11 mouse cellular contexts compared by ENCODE assay signal in the genomic region with DNA sequence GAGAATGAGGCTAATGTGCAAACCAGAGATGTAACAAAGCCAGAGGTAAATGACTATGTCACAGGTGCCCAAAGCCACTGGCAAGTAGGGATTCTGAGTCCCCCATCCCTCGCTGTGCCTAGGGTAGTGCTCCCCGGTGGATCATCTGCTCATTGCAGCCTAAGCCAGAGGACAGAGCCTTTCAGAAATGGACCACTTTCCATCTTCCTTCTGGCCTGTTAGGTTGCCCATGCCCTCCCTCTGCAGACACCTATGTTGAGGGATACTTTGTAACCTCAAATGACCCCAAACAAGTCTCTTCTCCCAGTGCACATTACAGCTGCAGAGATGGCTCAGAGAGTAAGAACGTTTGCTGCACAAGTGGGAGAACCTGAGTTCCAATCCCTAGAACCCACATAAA.
DNase-seq lines count a peak whose midpoint lies in the region; ATAC-seq and TF ChIP-seq lines count a peak whose summit lies in the region.
"Had no signal": no experiment of that assay in that cellular context is flagged by ENCODE, and none has a peak within 500 bp of the region (broad histone marks: within the 10 kb centered on the region; RNA-seq: fewer than 3 reads in every experiment).

No protein-coding gene starts in this region.

- no peaks in the 10 kb centered on the region for H3K9me3 ChIP-seq in kidney, embryonic 15.5 days (replicated peaks)
- H3K9me3 ChIP-seq in heart, embryonic 16.5 days (replicated peaks; ENCODE audit: control insufficient read depth, low read length), result no peaks in the 10 kb centered on the region
- H3K9me3 ChIP-seq in lung, postnatal 0 days (ENCODE audit: low read length), result no peaks in the 10 kb centered on the region
- H3K9me3 ChIP-seq in midbrain, postnatal 0 days (ENCODE audit: low read length), result no peaks in the 10 kb centered on the region

- no peak for ATAC-seq in kidney, embryonic 15.5 days (replicated peaks; ENCODE audit: low FRiP score)
- ATAC-seq in heart, embryonic 16.5 days (replicated peaks; ENCODE audit: extremely low read depth, insufficient read depth, low FRiP score), result no peak
- ATAC-seq in lung, postnatal 0 days, result no peak
- ATAC-seq in midbrain, postnatal 0 days (ENCODE audit: low FRiP score), result no peak
- ATAC-seq: forebrain, embryonic 14.5 days had no signal

- H3K4me1 ChIP-seq in kidney, embryonic 15.5 days, result peaks cover 50% of the 10 kb centered on the region
- H3K4me1 ChIP-seq in bone marrow, adult 2 months (ENCODE audit: control insufficient read depth, insufficient read depth, low read length), result peaks cover 1% of the 10 kb centered on the region; the same call in 1 of the 2 replicates
- peaks cover 20% of the 10 kb centered on the region for H3K4me1 ChIP-seq in heart, embryonic 16.5 days (ENCODE audit: control insufficient read depth, insufficient read depth, low read length)
- H3K4me1 ChIP-seq in lung, postnatal 0 days (ENCODE audit: insufficient read depth, low read depth, low read length), result peaks cover 23% of the 10 kb centered on the region; the same call in 1 of the 2 replicates
- no peaks in the 10 kb centered on the region for H3K4me1 ChIP-seq in midbrain, postnatal 0 days (ENCODE audit: insufficient read depth, low read length)

- no peaks in the 10 kb centered on the region for H3K36me3 ChIP-seq in kidney, embryonic 15.5 days
- H3K36me3 ChIP-seq in heart, embryonic 16.5 days (ENCODE audit: control insufficient read depth, insufficient read depth), result no peaks in the 10 kb centered on the region
- H3K36me3 ChIP-seq in lung, postnatal 0 days (ENCODE audit: insufficient read depth, low read length), result no peaks in the 10 kb centered on the region
- H3K36me3 ChIP-seq in midbrain, postnatal 0 days (ENCODE audit: insufficient read depth, low read length), result no peaks in the 10 kb centered on the region

- peak overlapping the region; percentile 81 for H3K27ac ChIP-seq in kidney, embryonic 15.5 days
- peak overlapping the region; percentile 14; the same call in 1 of the 2 replicates for H3K27ac ChIP-seq in bone marrow, adult 2 months (ENCODE audit: control insufficient read depth, insufficient read depth, low read depth, low read length, poor library complexity)
- peak overlapping the region; percentile 79 for H3K27ac ChIP-seq in heart, embryonic 16.5 days (ENCODE audit: low read length)
- peak overlapping the region; percentile 68 for H3K27ac ChIP-seq in lung, postnatal 0 days (ENCODE audit: low read length)
- no peak overlapping the region for H3K27ac ChIP-seq in midbrain, postnatal 0 days (ENCODE audit: low read depth, low read length)

- no peak for TF ChIP-seq EP300 in lung, postnatal 0 days (IDR thresholded peaks at IDR 0.05)

- DNase-seq in kidney, postnatal 25 days, result no peak
- no peak for DNase-seq in lung, postnatal 0 days (ENCODE audit: low spot score)
- DNase-seq in spleen, postnatal 36 days (ENCODE audit: low spot score in 2 of 2), result no peak
- no peak for DNase-seq in cerebellum, adult 9-11 months
- DNase-seq in midbrain, postnatal 0 days (ENCODE audit: low spot score), result no peak
- DNase-seq: cerebellum, postnatal 25 days; midbrain, embryonic 14.5 days had no signal

- no peak overlapping the region for H3K9ac ChIP-seq in kidney, embryonic 15.5 days
- no peak overlapping the region for H3K9ac ChIP-seq in heart, embryonic 16.5 days (ENCODE audit: low read length)
- no peak overlapping the region for H3K9ac ChIP-seq in lung, postnatal 0 days (replicated peaks; ENCODE audit: low read depth)
- no peak overlapping the region for H3K9ac ChIP-seq in midbrain, postnatal 0 days (replicated peaks; ENCODE audit: low read length, poor library complexity, severe bottlenecking)

- no peaks in the 10 kb centered on the region for H3K27me3 ChIP-seq in kidney, embryonic 15.5 days
- no peaks in the 10 kb centered on the region for H3K27me3 ChIP-seq in heart, embryonic 16.5 days (ENCODE audit: control insufficient read depth, insufficient read depth, low read length)
- no peaks in the 10 kb centered on the region for H3K27me3 ChIP-seq in lung, postnatal 0 days (replicated peaks; ENCODE audit: insufficient read depth, low read length)
- no peaks in the 10 kb centered on the region for H3K27me3 ChIP-seq in midbrain, postnatal 0 days (ENCODE audit: insufficient read depth, low read length)

- H3K4me2 ChIP-seq in kidney, embryonic 15.5 days, result no peak overlapping the region
- H3K4me2 ChIP-seq in heart, embryonic 16.5 days (ENCODE audit: low read depth, low read length), result no peak overlapping the region
- no peak overlapping the region for H3K4me2 ChIP-seq in lung, postnatal 0 days (replicated peaks; ENCODE audit: low read depth, low read length)
- H3K4me2 ChIP-seq in midbrain, postnatal 0 days (ENCODE audit: low read depth, low read length, poor library complexity, severe bottlenecking), result no peak overlapping the region

- no peak overlapping the region for H3K4me3 ChIP-seq in kidney, embryonic 15.5 days (replicated peaks)
- no peak overlapping the region for H3K4me3 ChIP-seq in bone marrow, adult 2 months (replicated peaks; ENCODE audit: control insufficient read depth, low read depth, low read length)
- H3K4me3 ChIP-seq in heart, embryonic 16.5 days (ENCODE audit: low read length), result no peak overlapping the region
- H3K4me3 ChIP-seq in lung, postnatal 0 days (ENCODE audit: low read depth, low read length), result no peak overlapping the region
- H3K4me3 ChIP-seq in midbrain, postnatal 0 days (ENCODE audit: low read depth, low read length), result no peak overlapping the region

- no peak for TF ChIP-seq CTCF in bone marrow, adult 2 months (IDR thresholded peaks at IDR 0.05; ENCODE audit: control insufficient read depth, insufficient read depth, low read length)
- peak; percentile 49 for TF ChIP-seq CTCF in lung, postnatal 0 days (IDR thresholded peaks at IDR 0.05)
- no peak for TF ChIP-seq CTCF in midbrain, postnatal 0 days (IDR thresholded peaks at IDR 0.05)

- TF ChIP-seq POLR2A in bone marrow, adult 2 months (IDR thresholded peaks at IDR 0.05; ENCODE audit: borderline replicate concordance, control insufficient read depth, low read depth, low read length), result no peak

- 66% methylated on average over 3 of the region's 3 CpGs for WGBS in kidney, embryonic 15.5 days
- WGBS in bone marrow, adult 2 months, result 36% methylated on average over 3 of the region's 3 CpGs
- whole genome bisulfite sequencing in heart, embryonic 16.5 days, result 67% methylated on average over 3 of the region's 3 CpGs
- WGBS in lung, postnatal 0 days, result 56% methylated on average over 3 of the region's 3 CpGs
- WGBS in midbrain, postnatal 0 days, result 57% methylated on average over 3 of the region's 3 CpGs
